Mouse (Mus musculus): ENCODE results near the gene Krt10.

The Krt10 gene

GRCm38 (mm10) chr11:99374803-99375202 lies 14.4 kb downstream of the Krt10 start, which contains the start of gene Krt28:
TSS of gene Krt28 (minus strand) at chr11:99374903.
- no peak for DNase-seq (ENCODE audit: low read depth, low spot score)

- DNase-seq (ENCODE audit: low read depth, low spot score) = no peak
These were observed 19.2 kb downstream of the Krt10 start for GRCm38 (mm10) chr11:99369853-99370451.

DNA sequence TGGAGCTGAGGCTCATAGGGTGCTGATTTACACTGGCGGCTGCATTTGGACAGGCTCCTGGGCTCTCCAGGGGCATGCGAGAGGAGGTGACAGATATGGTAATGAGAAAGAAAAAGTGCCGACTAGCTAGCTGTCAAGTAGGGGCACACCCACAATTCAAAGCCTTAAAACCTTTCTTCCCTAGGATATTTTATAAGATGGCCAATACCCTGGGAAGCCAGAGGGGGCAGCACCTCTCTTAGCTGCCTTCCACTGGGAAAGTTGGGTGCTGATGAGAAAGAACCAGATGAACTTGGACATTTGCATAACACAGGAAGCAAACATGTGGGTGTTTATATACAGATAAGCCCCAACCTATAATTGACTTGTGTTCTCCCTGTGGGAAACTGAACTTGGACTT lies 19.9 kb downstream of the Krt10 start:
- no peak for DNase-seq (ENCODE audit: low read depth, low spot score)

- no peak for DNase-seq (ENCODE audit: low read depth, low spot score)
These were observed 22.4 kb downstream of the Krt10 start for GRCm38 (mm10) chr11:99366791-99367190.

DNA sequence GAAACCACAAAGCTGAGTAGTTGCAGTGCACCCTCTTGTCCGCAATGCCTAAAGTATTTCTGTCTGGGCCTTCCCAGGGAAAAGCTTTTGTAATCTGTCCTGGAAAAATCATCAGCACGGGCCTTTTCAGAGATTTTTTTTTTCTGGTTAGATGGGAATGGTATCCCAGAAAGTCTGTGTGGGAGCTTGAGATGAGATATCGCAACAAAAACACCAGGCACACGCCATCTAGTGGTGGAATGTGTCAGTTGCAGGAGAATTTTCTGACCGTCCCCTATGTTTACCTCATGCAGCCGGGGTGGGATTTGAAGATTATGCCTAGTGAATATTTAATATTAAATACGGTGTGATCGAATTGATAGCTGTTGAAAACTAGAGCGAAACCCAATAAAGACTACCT lies 24.8 kb downstream of the Krt10 start:
- DNase-seq (ENCODE audit: low read depth, low spot score) = no peak

GRCm38 (mm10) chr11:99361423-99361822 lies 27.7 kb downstream of the Krt10 start:
- DNase-seq (ENCODE audit: low read depth, low spot score) = no peak

- DNase-seq (ENCODE audit: low read depth, low spot score) = no peak
These were observed 38.2 kb downstream of the Krt10 start, which contains the start of gene Krt27 for GRCm38 (mm10) chr11:99351004-99351403. TSS of gene Krt27 (minus strand) at chr11:99351104.

DNA sequence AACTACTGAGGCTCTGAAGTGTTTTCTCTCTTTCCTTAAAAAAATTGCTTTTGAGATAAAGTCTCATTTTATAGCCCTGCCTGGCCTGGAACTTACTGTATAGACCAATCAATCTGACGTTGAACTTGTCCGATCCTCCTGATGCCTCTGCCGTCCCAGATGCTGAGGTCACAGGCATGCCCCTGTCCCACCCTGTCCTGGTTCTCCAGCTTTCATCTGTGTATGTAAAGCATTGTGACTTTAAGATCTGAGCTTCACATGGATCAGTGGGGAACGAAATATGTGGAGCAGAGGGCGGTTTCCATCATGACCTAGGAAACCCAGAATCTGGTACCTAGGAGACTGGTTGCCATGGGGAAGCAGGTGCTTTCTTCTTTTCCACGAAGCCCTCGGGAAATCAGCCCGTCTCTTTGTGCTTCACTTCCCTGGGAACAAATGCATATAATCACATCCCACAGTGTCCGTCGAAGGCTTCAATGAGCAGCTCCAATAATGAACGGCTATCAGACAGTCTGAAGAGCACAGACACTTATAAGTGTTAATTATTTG lies 49.8 kb downstream of the Krt10 start:
- DNase-seq (ENCODE audit: low read depth, low spot score) = no peak

DNA sequence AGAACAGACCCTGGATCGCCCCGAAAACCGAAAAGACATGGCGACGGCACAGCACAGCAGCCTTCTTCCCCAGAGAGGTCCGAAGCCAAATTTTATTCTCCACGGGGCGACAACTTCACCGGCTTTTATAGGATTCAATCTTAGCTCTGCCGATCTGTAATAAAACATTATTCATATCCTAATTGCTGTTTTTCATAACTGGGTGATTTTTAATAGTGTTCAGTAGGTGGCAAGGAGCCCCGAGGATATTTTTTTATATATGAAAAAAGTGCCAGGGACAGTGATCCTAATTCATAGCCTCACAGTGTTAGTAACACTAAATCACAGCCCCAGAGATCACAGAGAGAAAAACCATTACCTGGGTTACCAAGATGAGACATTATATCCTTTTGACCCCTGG lies 51.3 kb downstream of the Krt10 start, which contains the start of gene Krt26:
TSS of gene Krt26 (minus strand) at position 101 of the 400 bp plus-strand sequence.
- DNase-seq (ENCODE audit: low read depth, low spot score) = no peak
